Mouse (Mus musculus) ovary, adult 2 months (tissue): ENCODE data around the gene Zfp54. TPM values are rescaled to one million over a fixed set of nuclear protein-coding genes. Genes with fewer than 3 reads are reported as not detected.

Source experiments
- polyA plus RNA-seq: library from polyadenylated mRNA; depleted of rRNA; stranded (reverse); fragments of >200 nt; gene quantifications from 2 replicates; pipeline ENCODE4 v1.2.3, GENCODE M21; 2012; rRNA removed

Gene Zfp54
- 0.67 and 0.75 TPM in 2 replicates for polyA plus RNA-seq

DNA sequence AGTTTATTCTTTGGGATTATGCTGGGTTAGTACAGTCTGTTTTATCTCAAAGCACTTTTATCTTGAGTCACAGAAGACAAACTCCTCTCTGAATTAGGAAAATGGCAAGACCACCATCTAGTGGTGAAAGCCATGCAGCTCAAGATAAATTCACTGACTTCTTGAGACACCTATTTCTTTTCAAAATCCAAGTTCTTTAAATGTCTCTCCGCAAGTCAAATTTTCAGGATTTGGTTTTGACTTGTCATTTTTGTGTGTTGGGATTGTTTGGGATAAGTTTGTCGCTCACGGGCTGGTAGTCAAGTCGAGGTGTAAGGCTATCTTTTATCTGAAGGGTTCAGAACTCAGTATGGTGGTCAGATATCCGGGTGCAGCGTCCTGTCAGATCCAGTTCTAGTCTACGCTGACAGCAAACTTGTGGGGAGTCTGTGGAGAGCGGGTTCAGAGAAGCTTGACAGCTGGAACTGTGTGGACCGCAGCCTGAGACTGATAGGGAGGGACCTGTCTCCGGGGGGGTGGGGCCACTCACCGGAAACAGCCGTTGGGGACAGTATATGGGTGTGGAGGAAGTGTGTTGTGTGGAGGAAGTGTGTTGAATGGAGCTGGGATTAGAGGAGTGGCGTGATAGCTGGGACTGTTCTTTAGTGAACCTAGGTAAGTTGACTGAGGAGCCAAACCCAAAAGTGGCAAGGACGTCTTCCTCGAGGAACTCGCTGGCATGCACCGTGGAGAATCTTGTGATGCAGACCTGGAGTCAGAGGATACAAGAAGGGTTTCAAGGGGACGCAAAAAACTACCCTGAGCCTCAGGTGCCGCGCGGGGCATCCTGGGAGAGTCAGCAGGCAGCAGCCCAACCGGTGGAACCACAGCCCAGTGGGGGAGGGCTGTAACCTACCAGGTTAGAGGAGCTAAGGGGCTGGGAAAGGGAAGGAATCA, at the start of gene Zfp54:
Gene Zfp54, plus strand, starts transcription at position 564 of the 936 bp plus-strand sequence.

DNA sequence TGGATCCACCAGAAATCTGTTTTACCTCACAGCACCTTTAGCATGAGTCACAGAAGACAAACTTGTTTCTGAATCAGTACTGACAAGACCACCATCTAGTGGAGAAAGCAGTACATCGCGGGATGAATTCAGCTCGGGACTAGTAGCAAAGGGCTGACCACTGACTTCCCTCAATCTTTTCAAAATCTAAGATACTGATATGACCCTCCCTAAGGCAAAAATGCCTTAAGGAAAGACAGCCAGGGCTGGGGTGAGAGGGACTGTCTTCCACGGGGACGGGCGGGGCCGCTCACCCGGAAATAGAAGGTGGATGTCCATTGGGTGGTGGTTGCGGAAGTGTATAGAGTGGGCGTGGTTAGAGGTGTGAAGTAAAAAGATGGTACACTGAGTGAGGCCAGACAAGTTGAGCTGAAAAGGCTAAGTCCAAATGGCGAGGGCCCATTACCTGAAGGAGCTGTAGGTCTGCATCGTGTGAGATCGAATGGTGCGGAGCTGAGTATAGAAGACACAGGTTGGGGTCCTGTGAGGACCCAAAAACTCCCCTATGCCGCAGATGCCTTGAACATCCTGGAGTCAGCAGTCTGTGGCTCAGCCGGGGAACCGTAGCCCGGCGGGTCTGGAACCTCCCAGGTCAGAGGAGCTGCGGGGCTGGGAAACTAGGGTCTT, 39.5 kb upstream of the Zfp54 start, which contains the start of gene Zfp677:
Gene Zfp677, plus strand, starts transcription at position 358 of the 666 bp plus-strand sequence.

DNA sequence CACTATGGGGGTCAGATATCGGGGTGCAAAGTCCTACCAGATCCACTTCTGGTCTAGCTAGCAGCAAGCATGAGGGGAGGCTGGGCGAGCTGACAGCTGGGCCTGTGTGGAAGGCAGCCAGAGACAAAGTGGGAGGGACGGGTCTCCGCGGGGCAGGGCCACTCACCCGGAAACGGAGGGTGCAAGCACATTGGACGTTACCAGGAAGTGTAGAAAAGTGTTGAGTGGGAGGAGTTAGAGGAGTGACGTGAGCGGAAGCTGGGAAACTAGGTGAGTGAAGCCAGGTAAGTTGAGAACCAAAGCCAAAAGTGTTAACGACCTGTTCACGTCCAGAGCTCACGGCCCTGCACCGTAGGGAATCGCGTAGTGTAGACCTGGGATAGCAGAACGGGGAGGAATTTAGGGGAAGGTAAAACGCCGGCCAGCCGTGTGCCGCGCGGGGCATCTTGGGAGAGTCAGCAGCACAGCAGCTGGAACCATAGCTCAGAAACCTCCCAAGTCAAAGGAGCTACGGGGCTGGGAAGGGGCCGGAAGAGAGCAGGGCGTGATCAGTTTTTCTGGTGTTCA, 27.2 kb downstream of the Zfp54 start, which contains the start of gene Zfp51:
Gene Zfp51, plus strand, starts transcription at position 237 of the 567 bp plus-strand sequence.

Other genes starting within 250 kb of the Zfp54 start
- not detected in 2 replicates for gene Vmn1r234, start 197.1 kb upstream of the Zfp54 start, polyA plus RNA-seq
- not detected in 2 replicates for gene Vmn1r235, start 166.8 kb upstream of the Zfp54 start, polyA plus RNA-seq
- not detected in 2 replicates for gene Vmn1r236, start 140.3 kb upstream of the Zfp54 start, polyA plus RNA-seq
- gene Vmn1r237, start 111.4 kb upstream of the Zfp54 start, polyA plus RNA-seq: not detected in 2 replicates
- 0.08 and 0.20 TPM in 2 replicates for gene Zfp677, start 39.5 kb upstream of the Zfp54 start, polyA plus RNA-seq
- 0.33 and 0.44 TPM in 2 replicates for gene Zfp51, start 27.1 kb downstream of the Zfp54 start, polyA plus RNA-seq
- 2.2 and 2.9 TPM in 2 replicates for gene Zfp53, start 65.8 kb downstream of the Zfp54 start, polyA plus RNA-seq
- gene Zfp52, start 112.3 kb downstream of the Zfp54 start, polyA plus RNA-seq: 0.83 and 0.88 TPM in 2 replicates
- gene Zfp948, start 143.8 kb downstream of the Zfp54 start, polyA plus RNA-seq: 0.79 and 0.86 TPM in 2 replicates
- 0.43 and 0.68 TPM in 2 replicates for gene Zfp983, start 227.4 kb downstream of the Zfp54 start, polyA plus RNA-seq